Mouse (Mus musculus) ES-E14 (cell line): ENCODE measurements around the gene Bri3bp.

Experiments
- CHD2 ChIP-seq: IDR thresholded peaks from 2 replicates; pipeline ENCODE4 v1.6.1; 2014; ENCODE audit warnings: mild to moderate bottlenecking, low read depth, low read length, inconsistent platforms
- HCFC1 ChIP-seq: IDR thresholded peaks from 2 replicates; pipeline ENCODE4 v1.6.1; 2012; ENCODE audit warnings: low read length, inconsistent platforms, borderline replicate concordance; ENCODE audit not compliant: insufficient read depth
- MAFK ChIP-seq: IDR thresholded peaks from 2 replicates; pipeline ENCODE4 v1.6.1; 2014; ENCODE audit warnings: mild to moderate bottlenecking, low read depth, low read length, inconsistent platforms; ENCODE audit not compliant: insufficient read depth
- ZC3H11A ChIP-seq: IDR thresholded peaks from 2 replicates; pipeline ENCODE4 v1.6.1; 2012; ENCODE audit warnings: low read depth, mild to moderate bottlenecking, inconsistent platforms, low read length, borderline replicate concordance
- ZNF384 ChIP-seq: IDR thresholded peaks from 2 replicates; pipeline ENCODE4 v1.6.1; 2012; ENCODE audit warnings: low read depth, low read length, inconsistent platforms

DNA sequence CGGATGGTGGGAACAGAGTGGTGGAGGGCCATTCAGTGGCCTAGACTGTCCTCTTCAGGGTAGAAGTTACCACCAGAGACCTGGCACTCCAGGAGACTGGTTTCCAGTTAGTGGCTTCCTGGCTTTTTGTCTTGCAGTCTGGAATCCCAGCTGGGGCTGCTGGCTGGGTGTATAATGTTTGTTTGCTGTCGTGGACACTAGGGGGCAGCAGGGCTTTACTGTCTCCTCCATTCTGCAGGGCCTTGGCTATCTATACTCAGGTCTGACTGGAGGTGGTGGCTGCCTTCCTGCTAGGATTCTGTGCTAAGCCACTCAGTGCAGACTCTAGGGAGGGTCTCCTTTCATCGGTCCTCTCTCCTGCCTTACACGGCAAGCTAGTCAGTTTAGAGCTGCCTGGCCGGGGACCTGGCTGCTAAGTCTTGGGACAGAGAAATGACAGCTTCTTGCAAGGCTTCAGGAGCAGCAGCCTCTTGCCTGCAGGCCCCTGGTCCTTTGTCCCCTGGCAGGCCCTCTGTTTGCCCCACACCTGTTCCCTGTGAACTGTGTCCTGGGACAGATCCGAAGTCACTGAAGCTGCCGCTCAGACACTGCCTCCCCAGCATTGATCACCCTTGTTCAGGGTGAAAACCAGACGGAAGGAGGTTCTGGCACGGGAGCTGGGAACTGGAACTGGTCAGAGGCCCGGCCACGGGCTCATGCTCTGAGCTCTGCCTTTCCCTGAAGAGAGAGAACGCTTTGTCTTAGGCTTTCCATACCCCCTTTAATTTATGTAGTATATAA, 56.6 kb downstream of the Bri3bp start:
- TF ChIP-seq ZC3H11A (no peak), CHD2 (no peak), HCFC1 (no peak), ZNF384 (no peak), MAFK (no peak)
